Mouse (Mus musculus): ENCODE results near the gene Iqgap2.

Gene Iqgap2

DNA sequence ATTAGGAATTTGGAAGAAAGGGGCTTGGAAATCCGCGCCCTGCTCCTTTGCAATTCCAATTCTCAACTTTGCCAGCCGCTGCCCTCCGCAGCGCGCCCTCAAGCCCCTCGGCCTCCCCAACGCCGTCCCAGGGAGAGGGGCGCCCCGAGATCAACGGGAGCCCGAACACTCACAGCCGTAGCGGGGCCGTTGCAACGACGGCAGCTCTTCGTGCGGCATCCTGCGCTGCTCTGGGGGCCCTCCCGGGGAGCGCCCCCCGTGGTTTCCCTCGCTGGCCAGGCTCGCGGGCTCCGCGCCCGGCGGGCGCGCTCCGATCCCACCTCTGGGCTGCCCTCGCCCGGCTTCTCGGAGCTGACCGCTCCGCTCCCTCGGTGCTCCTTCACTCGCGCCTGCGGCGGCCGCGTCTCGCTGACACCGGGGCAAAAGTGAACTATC, at the start of gene Iqgap2:
Gene Iqgap2 (minus strand): TSS at position 432 of the 435 bp plus-strand sequence.
- DNase-seq (ENCODE audit: low spot score), result no peak

DNA sequence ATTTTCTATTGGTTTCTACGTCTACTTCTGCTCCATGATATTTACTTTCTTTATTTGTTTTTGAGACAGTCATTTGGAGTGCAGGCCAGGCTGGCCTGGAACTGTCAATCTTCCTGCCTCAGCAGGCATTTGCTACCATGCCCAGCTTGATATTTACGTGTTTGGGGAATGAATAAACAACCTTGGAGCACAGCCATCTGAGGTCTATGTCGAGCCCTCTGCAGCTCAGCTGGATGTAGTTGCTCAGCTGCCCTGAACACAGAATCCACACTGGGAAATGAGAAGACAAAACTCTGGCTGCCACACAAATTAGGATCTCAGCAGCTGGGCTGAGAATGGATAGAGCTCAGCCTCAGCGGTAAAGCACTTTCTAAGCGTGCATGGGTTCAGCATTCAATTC, 49.1 kb upstream of the Iqgap2 start:
- DNase-seq (ENCODE audit: low spot score), result no peak

DNA sequence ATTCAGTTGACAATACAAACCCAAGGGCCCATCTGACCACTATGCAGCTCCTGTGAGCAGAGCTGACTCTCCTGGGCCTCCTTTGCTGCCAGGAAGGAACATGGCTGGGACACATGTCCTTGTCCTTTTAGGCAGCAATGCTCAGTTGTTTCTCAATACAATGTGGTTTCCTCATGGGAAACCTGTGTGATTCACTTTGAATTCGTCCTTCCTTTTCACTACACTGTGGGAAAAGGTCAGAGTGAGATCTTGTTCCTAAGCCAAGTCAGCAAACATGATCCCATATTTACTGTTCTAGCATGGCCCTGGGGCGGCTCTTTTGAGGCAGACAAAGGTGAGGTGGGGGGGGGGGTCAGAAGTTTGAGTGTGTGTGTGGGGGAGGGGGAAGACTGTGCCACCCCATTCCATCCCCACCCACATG, 32.5 kb upstream of the Iqgap2 start:
- no peak for DNase-seq (ENCODE audit: low spot score)

DNA sequence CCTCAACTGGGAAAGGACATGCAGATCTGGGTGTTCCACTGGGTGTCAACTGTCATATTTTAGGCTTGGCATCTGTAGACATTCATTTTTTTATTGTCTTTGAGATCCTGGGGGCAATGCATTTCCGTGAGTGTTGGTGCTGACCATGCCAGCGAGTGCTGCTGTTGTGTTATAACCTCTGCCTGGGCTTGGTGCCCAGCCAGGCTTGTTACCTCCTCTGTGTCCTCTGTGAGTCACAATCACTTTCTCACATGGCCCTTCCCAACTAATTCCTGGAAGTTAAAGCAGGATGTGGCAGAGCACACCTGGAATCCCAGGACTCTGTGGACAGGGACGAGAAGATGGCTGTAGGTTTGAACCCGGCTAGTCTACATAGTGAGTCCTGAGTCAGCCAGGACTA, 30.9 kb upstream of the Iqgap2 start:
- no peak for DNase-seq (ENCODE audit: low spot score)

DNA sequence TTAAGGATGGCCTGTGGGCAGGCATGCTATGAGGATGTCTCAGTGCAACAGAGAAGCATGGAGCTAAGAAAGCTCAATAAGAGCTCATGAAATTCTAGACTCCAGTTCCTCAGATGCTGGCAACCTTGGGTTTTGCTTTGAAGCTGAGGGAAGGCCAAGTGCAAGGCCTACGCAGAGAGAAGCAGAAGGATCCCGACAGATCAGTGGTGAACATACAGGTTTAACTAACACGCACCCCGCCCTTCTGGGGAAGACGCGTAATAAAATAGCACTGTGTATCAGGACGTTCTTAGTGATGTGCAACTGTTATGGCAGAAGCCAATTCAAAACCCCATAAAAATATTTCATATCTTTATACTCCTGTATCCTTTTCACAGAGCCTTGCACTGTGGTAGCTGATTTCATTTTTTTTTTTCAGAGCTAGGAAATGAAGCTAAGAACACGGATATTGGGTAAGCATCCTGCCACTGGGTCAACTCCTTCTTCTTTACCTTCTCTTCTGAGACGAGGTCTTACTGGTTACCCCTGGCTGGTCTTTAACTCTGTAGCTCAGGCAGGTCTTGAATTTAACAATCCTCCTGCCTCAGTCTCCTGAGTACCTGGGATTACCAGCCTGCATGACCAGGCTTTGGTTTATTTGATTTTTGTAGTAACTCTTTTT, 27.0 kb upstream of the Iqgap2 start:
- DNase-seq (ENCODE audit: low spot score), result no peak

DNA sequence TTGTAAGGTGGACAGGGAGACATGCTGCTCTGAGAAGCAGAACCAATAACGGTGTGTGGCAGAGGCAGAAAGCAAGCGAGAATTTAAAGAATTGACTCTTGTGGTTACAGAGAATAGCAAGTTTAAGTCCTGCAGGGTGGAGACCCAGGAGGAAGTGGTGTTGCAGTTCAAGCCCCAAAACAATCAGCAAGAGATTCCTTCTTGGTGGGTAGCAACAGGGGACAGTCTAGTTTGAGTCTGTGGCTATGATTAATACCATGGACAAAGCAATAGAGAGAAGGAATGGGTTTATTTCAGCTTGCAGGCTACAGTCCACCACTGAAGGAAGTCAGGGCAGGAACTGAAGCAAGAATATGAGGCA, 21.3 kb upstream of the Iqgap2 start:
- DNase-seq (ENCODE audit: low spot score), result no peak

DNA sequence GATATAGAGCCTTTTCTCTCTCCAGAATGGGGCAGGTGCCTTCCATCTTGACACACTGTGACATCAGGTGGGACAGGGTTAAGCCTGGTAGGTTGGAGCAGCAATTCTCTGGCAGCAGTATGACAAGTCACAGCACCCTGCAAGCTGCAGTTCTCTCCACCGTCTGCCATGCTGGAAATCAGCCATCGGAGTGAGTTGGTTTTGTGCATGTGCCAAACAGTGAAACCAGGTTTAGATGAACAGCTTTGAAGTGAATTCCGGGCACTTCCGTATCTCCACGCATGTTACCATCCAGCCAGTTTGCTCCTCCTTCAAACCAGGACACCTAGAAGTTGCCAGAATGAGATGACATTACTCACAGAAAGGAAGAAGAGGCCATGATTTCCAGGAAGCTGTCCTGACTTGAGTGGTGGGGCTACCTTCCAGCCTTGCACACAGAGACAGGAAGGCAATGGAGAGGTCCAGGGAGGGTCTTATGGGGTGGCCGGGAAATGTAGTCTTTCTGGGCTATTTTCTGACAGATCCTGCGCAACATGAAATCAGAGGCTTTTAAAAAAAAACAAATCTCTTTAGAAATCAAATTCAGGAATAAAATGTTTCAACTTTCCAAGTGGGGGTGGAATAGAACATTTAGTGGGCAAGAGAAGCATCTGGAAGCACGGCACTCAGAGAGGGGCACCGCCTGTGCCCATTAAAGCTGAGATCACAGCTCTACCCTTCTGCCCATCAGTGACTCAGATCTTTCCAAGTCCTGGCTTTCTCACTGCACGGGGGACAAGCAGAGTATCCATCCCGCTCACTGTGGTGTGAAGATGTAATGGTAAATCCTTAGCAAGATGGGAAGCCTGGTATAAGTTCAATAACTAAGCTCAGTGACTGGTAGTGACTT, 20.7 kb upstream of the Iqgap2 start:
- no peak for DNase-seq (ENCODE audit: low spot score)

DNA sequence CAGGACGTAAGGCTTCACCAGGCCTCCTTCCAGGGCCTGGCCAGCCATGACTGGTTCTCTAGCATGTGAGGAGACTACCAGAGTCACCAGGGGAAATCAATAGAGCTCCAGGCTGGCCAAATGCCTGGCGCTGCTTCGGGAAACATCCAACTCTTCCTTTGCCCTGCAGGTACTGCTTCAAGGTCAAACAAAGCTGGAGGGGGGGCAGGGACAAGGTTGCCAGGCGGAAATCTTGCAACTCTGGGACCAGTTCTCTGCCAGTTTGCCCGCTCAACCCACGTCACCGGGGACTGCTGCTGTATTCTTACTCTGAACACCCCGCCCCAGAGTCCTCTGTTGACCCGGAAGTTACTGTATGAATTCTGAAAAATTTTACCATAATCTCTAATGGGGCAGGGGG, 18.5 kb upstream of the Iqgap2 start:
- no peak for DNase-seq (ENCODE audit: low spot score)

DNA sequence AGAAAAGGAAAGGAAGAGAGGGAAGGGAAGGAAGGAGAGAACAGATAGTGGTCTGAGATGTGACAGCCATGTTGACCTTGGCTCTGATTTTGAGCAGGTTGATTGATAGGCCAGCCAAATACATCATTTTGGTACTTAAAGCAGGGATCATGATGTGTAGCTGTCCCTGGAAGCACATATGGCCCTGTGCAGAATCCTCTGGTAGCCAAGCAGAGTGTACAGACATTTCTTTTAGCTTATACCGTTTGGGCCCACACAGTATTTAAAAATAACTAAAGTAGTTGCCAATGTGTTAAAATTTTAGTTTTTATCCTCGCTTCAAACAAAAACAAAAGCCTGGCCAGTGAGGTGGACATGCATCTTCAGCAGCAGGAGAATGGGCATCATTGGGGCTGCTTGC, 17.5 kb upstream of the Iqgap2 start:
- no peak for DNase-seq (ENCODE audit: low spot score)

DNA sequence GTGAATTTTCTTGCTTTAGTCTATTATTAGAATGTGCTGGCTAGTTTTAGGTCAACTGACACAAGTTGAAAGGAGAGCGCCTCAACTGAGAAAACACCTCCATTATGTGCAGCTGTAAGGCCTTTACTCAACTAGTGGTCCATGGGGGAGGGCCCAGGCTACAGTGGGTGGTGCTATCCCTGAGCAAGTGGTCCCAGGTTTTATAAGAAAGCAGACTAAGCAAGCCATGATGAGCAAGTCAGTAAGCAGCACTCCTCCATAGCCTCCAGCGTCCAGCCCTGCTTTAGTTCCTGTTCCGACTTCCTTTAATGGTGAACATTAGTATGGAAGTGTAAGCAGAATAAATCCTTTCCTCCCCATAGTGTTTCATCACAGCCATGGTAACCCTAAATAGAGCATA, 11.0 kb upstream of the Iqgap2 start:
- DNase-seq (ENCODE audit: low spot score), result no peak

DNA sequence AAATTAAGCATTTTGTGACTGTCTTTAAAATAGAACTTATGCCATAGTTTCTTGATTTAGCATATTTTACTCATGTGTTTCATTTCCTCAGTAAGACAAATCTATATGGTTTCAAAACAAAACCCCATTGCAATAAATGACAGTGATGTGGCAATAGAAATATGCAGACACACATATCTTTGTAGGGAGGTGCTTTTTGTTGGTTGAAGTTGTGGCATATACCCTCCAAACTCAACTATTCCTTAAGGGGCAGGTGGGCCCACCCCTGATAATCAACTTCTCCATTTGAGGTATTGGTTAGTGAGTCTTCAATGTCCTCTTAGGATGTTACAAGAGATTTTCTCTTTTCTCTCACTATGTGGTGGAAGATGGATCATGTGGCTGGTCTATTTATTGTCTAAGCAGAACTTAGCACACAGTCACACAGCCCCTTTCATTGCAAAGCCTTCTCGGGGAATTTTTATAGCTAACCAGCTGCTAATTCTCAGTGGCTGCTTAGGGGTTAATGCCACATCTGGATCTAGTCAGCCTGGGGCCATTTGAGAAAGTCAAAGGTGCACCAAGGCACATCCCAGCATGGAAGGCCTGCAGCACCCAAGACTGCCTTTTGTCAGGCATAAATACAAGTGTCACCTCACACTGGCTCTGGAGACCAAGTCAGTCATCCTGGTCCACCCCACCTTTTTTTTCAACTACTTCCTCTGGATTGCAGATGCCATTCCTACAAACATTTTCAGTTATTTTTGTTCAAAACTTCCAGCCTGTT, 8.3 kb upstream of the Iqgap2 start:
- no peak for DNase-seq (ENCODE audit: low spot score)

DNA sequence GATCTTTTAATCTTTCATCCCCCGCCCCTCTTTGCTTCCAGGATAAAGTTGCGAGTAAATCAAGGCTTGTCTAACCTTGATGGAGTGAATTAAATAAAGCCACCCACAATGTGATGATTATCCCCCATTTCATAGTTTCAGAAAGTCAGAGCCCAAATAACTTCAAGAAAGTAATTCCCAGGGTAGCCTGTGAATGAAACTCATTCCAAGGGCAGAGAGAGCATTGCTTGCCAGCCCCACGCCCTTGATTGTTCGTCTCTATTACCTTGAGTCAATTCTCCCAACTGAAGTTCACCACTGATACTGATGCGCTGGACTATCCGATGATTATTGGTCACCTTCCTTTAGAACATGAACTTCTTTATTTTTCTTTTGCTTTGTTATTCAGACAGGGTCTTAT, 4.8 kb upstream of the Iqgap2 start:
- DNase-seq (ENCODE audit: low spot score), result no peak

DNA sequence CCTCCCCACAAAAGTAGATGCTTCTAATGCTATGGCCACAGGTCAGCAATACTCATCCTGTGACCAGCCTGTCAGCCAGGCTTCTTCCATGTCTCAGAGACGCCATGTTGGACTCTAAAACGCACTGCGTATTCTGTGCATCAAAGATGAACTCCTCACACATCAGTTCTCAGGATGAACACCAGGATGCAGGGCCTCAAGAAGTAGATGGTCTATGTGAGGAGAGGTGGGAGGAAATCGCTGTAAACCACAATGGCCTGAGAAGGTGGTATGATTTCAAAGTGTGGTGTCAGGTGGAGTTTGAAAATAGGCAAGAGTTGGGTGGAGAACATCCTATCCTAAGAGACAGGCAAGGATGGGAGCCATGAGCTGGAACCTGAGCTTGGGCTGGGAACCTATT, 1.4 kb upstream of the Iqgap2 start:
- DNase-seq (ENCODE audit: low spot score), result no peak

DNA sequence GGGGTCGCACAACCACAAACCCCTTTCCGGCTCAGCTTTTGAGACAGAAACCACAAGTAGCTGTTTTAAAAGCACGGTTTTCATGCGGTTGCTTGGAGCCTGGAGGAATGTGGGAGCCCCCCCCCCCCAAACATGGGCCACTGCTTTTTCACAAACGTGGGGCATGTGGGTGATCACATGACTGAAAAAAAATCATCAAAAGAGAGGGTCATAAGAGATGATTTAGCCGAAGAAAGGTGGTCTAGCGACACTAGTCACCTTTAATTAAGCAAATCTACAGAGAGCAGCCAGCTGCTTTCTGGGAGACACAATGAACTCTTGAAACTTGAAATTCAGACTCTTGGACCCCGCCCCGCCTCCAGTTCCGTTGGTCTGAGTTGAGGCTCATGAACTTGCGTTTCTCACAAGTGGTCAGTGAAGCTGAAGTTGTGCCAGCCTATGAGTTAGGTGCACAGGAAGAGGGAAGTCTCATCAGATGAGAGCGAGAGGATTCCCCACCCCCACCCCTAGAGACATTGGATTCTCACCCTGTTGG, 956 bp upstream of the Iqgap2 start:
- DNase-seq (ENCODE audit: low spot score), result no peak

DNA sequence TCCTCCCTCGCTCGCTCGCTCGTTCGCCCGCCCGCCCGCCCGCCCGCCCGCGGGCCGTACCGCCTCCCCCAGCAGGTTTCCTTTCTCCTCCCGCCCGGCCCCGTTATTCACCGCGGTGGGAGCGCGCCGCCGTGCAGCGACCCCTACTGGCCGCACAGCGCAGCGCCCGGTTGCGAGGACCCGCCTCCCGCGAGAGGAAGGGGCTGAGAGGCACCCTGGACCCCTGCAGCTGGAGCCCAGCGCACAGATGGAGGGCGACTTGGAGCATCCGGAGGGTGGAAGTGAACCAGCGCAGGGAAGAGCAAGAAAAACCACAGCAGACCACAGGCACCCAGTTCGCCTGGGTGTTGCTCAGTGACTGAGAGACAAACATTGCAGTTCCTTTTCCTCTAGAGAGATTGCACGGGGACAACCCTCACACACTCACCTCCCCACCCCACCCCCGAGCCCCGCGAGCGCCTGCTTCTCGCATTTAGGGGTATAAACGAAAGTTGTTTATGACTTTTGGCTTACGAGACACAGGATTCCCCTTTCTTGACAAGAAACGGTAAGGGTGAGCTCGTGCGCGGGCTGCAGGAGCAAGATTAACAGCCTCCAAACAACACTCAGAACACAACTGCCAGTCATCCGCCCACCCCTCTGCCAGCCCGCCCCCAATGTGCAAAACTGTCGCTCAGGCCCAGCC, 346 bp upstream of the Iqgap2 start:
- DNase-seq (ENCODE audit: low spot score), result peak; percentile 74

DNA sequence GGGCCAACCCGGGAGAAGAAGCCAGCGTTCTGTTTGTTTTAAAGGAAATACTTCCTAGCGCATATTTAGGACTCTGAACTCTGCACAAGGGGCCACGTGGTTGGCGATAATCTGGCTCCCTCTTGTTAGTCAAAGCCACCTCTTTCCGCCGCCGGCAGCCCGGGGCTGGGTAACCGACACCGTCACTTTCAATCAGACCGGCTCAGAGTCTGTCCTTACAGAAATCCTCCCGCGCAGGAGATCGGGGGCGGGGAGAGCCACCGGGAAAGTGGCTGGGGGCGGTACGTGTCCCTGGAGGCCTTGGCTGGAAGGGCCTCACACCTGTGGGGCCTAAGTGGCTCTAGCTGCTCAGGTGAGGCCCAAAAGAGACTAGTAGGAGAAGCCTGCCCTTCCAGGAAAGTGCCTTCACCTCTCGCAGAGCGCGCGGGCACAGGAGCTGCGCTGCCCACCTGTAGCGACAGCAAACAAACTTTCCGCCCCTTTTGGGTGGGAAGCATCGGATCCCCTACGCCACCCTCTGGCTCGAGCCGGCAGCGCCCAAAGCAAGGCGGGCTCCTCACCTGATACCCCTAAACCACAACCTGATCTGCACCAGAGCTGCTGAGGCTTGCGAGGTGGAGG, 761 bp downstream of the Iqgap2 start:
- DNase-seq (ENCODE audit: low spot score), result peak; percentile 19

DNA sequence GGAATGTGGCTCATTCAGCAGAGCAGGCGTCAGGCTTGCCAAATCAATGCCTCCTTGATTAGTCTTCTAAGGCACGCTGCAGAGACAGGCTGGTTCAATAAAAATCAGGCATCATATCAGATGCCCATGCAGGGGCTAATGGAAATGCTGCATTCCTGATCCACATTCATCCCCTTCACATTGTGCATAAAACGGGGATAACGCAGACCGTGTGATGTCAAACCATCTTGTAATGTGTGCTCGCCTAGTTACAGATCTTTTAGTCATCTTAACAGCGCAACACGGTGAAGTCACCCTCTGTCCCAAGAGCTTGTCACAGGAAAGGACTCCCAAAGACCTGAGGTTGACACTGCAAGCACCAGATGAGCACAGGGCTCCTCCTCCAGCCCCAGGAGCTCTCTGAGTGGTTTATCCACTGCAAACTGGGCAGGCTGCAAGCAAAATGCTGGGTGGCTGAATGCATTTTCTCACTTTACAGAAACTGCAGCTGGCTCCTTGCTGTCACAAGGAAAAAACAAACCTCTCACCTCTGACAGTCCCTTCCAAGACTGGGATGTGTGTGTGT, 1.7 kb downstream of the Iqgap2 start:
- DNase-seq (ENCODE audit: low spot score), result no peak

DNA sequence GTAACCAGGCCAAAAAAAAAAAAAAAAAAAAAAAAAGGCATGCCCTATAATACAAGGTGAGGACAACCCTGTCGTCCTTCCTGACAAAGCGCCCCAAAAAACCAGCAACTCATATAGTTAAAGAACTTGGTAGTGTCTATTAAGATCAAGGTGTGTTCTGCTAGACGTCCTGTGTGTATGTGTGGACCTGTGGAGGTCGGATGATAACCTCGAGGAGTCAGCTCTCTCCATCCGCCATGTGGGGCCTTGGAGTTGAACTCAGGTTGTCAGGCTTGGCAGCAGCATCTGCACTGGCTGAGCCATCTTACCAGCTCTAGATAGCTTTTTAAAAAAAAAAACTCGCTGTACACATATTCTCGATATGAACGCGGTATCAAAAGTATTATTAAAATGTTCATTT, 2.4 kb downstream of the Iqgap2 start:
- DNase-seq (ENCODE audit: low spot score), result no peak

DNA sequence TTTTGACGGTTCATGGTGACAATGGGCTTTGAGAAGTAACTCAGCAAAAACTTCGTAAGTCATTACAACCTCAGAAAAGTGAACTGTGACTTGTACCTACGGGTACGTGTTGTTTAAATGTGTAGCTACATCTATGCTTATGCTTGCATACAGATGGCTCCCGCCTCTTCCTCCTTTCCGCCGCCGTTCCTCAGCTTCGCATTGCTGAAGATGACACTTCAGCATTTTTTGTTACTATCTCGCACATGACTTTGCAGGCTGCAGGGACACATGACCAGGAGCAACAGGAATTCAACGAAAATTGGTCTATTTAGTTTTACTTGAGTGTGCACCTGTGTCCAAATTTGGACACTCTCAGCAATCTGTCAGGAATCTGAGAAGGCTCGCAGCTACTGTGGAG, 3.1 kb downstream of the Iqgap2 start:
- no peak for DNase-seq (ENCODE audit: low spot score)

DNA sequence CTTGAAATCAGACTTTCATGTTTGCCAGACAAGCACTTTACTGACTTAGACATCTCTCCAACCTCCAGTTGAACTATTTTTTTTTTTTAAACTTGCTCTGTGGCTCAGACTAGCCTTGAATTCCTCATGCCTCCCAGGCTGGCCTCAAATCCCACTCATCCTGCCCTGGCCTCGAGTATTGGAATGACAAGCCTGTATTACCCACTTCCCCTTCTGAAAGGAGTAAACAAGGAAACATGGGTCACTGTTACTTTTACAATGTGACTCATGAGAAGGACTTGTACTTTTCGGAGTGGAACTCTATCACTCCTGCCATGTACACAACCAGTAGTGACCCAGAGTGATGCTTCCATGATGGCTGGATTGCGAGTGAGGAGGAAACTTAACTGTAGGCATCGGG, 3.6 kb downstream of the Iqgap2 start:
- DNase-seq (ENCODE audit: low spot score), result no peak

DNA sequence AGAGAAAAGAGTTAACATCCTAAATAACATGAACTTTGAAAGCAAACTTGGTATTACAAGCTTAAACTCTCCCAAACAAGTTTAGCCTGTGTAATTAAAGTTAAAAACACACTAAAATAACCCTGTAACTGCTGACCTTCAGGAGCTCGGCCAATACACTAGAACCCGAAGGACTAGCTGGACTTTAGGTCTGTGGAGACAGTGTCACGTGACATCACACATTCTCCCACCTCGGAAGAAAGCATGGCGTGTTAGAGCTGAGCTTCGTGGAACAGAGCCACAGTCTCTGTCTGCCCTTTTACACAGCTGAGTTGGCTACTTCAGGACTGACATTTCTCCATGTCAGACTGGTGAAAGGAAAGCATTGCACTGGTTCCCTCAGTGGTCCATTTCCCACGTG, 4.3 kb downstream of the Iqgap2 start:
- no peak for DNase-seq (ENCODE audit: low spot score)
